Mouse (Mus musculus): Measurements from ENCODE around the gene Adm.

The Adm gene

DNA sequence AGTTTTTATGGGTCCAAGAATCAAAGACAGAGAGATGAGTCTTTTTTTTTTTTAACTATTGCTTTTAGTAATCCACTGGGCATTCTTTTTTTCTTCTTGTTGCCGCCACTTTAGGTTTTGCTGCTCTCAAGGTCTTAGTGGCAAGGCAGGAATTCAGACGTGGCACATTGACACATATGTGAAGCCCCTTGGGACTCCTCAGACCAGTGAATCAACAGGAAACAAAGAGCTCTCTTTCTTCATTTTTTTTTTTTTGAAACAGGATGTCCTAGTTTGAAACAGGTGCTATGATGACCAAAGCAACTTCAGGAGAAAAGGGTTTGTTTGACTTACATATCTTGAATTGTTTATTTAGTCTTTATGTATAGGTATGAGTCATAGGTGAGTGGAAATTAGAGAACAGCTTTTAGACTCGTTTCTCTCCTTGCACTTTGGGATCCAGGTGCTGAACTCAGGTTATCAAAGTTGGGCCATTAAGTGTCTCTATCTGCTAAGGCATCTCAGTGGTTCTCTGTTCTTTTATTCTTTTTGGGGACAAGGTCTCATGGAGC is 31.0 kb downstream of the Adm start:
- peak; percentile 34 to 36 for DNase-seq (ENCODE audit: low spot score in 2 of 2)

GRCm38 (mm10) chr7:110666537-110666936 is 39.1 kb downstream of the Adm start:
- DNase-seq (ENCODE audit: low spot score in 2 of 2), result no peak

DNA sequence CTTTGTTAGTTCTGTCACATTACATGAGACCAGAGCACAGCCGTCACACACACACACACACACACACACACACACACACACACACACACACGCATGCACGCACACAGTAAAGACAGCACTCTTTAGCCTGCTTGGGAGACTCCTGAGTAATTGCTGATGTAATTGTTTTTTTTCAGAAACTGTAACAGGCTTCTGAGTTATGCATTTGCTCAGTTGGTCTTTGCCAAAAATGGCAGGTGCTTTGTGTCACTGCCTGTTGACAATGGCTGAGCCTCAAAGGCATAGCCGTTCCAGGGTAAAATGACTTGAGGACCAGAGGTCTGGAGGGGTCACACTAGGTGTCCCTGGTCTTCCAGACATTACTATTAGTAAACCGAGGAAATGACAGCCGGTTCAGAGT is 40.8 kb downstream of the Adm start:
- no peak for DNase-seq (ENCODE audit: low spot score in 2 of 2)

- no peak for DNase-seq (ENCODE audit: low spot score in 2 of 2)
Observed at GRCm38 (mm10) chr7:110668756-110669155, 41.3 kb downstream of the Adm start.

- no peak for DNase-seq (ENCODE audit: low spot score in 2 of 2)
Observed at GRCm38 (mm10) chr7:110671121-110671680, 43.7 kb downstream of the Adm start.

All from spleen, postnatal 36 days (tissue).